Mouse (Mus musculus): ENCODE measurements around the gene Tmem39b. TPM values are rescaled to one million over a fixed set of nuclear protein-coding genes. Genes with fewer than 3 reads are reported as not detected.

The Tmem39b gene
- total RNA-seq, 2 experiments from 2014 or later = 12.8 to 15.2 TPM

DNA sequence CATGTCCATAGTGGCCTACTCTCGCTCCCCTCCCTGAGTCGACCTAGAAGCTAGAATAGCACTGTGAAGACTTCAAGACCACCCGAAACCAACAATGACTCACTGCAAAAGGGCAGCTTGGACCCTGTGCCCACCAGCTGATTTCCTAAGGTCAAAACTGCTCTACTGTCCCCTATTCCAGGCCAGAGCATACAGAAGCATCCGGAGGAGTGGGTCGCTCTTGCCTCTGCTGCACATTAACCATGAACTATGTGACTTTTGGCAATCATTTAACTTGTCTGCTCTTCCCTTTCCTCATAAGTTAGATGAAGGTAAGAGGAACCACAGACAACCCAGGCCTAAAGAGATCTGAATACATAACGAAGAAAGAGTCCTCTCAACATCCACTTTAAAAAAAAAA is 12.1 kb downstream of the Tmem39b start:
- DNase-seq (ENCODE audit: low spot score in 2 of 2) = no peak

DNA sequence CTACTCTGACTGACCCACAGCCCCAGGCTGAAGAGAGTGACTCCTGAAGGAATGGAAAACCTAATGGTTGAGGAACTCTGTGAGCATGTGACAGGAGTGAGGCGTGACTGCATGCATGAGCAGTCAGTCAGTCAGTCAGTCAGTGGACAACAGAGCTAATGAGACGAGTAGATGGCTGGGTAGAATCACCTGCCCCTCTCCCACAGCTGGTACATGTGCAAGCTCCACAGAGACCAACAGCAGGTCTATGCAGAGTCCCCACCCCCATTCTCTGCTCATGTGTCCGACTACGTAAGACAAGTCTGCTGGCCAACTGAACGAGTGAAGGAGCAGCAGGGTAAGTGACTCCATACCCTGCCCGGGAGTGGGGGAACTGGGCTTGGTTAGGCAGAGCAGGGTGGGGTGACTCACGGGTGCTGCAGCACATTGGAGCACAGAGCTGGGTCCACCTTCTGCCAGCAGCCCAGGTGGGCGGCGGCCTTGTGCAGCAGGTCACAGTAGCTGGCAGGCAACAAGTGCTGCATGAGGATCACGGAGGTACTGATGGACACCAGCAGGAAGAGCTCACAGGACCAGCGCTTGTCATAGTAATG is 12.6 kb downstream of the Tmem39b start:
- DNase-seq (ENCODE audit: low spot score in 2 of 2) = no peak

DNA sequence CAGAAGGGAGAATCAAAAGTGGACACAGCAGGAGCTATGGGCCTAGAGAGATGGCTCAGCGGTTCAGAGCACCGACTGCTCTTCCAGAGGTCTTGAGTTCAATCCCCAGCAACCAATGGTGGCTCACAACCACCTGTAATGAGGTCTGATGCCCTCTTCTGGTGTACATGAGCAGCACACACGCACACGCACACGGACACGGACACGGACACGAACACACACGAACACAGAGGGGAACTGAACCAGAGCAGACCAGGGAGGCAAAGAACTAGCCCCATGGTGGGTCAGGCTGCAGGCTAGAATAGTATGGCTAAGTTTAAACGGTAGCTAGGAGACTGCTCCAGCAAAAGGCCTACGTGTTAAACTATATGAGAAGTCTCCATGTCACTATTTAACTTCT is 14.8 kb downstream of the Tmem39b start:
- no peak for DNase-seq (ENCODE audit: low spot score in 2 of 2)

DNA sequence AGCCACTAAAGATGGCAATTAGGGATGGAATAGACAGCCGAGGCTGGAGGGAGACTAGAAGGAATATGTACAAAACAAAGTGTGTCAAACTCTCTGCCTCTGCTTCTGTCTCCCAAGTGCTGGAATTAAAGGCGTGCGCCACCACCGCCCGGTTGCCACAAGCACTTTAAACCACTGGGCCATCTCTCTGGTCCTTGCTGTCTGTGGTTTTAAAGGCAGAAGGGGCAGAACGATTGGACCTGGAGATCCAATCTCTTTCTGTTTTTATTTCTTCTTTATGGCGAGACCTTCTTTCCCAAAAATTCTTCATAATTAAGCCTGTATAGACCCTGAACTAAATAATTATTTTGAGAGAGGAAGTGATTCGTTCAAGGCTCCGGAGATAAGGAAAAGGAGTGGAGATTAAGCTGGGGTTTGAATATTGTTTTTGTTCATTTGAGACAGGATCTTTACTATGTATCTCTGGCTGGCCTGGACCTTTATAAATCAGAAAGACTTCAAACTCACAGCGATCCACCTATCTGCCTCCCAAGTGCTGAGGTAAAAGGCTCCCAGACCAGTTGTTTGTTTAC is 23.7 kb downstream of the Tmem39b start:
- no peak for DNase-seq (ENCODE audit: low spot score in 2 of 2)

DNA sequence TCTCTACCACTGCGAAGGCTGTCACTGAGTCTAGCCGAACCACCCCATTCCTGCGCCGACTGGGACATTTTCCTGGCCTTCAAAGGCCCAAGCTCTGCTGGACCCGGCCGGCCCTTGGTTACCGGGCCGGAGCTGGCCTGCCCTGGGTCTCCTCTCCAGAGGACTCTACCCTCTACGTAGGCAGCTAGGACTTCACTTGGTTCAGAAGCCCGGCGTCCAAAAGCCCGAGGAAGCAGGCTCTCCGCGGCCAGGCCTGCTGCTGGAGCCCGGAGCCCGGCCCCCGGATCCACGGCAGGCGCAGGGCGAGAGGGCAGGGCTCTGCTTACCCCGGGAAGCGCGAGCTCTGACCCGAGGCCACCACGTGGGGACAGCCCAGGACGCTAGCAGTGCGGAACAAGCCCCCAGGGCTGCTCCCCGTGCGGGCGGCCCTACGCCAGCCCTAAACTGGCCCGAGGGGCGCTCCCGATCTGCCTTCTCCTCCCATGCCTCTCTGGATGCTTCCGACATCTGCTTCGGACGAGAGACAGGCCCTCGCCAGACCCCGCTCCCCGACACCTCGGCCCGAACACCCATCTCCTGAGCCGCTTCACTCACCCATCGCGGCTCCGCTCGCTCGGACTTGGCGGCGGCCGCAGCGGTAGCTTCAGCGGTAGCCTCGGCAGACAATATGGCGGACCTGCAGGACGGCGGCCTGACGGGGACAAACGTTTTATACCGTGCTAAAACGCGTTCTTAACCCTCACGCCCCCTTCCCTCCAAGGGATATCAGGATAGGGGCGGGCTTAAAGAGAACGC is 24.4 kb downstream of the Tmem39b start, which contains the start of gene Kpna6:
TSS of gene Kpna6 (minus strand) at position 685 of the 795 bp plus-strand sequence.
- DNase-seq (ENCODE audit: low spot score in 2 of 2) = peak; percentile 93 to 94

DNA sequence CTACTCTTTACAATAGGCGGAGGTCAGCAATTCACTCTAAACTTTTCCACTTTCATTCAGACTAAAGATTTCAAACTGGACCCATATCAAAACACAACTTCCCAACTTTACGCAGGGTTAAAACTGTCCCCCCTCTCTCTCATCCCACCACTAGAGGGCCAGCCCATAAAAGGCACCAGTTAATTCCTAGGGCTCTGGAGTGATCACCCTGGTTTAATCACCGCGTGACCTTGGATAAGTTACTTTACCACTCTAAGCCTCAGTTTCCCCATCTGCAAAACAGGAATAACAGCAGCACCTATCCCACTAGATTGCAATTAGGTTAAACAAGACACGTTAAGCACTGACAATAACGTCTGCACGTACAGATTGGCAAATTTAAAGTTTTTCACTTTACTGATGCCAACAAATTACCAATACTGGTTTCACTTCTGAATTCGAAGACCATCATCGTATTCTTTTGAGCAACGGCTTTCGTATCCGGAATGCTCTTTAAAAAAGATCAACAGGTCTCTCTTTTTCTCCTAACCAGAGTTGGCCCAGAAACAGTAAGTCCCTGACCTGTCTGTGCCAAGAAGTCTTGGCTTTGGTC is 25.1 kb downstream of the Tmem39b start:
- DNase-seq (ENCODE audit: low spot score in 2 of 2) = peak; percentile 22 to 51

DNA sequence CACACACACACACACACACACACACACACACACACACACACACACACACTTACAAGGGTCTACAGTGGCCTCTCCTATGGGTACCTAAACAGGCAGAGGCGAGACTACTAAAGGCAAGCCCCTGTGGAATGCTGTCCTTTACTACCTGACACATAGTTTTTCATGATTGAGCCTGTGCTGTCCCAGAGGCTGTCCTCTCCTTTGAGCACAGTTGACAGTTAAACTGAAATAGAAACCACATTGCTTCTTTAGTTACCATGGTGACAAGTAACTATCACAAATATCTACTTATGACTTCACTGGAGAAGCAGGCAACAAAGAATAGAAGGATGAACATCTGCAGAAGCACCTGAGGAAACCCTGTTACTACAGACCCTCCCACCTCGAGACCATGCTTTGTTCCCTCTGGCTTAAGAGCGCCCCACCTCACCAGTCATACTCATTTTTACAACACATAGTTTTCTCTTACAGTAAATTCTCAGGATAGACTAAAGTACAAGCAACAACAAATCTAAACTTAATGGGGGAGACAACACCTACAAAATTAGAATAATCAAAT is 34.3 kb downstream of the Tmem39b start:
- DNase-seq (ENCODE audit: low spot score in 2 of 2) = no peak

DNA sequence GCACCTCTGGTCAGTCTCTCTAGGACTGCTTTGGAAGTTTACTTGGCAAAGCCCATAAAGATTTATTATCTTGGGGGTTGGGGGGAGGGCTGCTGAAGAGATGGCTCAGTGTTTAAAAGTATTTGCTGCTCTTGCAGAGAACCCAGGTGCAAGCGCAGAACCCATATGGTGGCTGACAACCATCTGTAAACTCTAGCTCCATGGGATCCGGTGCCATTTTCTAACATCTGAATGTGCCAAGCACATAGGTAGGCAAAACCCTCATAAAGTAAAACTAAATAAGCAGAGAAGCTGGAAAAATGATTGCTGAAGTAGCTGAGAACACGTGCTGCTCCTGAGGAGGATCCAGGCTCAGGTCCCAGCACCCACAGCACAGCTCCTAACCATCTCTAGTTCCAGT is 35.1 kb downstream of the Tmem39b start:
- DNase-seq (ENCODE audit: low spot score in 2 of 2) = no peak

DNA sequence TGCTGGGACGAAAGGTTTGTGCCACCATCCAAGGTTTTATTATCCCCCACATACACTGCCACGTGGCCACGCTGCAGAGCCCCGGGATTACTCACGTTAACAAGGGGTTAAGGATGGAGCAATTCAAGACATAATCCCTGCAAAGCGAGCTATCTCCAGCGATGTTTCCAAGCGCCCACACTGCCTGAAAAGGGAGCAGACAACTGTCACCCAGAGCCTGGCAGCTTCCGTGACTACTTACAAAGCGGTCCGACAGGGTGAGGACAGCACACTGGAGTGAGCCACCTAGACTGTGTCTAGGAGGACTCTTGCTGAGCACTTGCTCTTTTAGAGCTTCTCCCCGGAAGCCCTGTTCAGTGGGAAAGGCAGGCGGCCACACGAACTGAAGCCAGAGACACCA is 41.9 kb downstream of the Tmem39b start:
- no peak for DNase-seq (ENCODE audit: low spot score in 2 of 2)

DNA sequence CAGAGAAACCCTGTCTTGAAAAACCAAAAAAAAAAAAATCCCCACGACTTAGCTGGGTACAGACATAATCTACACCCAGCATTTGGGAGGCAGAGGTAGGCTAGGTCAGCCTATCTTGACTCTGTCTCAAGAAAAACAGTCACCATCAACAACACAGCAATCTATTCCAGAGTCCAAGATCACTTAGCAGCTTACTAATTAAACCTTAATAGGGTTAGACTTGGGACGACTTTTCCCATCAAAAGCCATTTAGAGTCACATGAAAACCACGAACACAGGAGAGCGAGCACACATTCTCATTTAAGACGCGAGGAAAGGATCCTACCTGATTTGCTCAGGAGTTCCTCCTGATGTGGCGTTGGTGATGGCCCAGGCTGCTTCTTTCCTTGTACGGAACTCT is 46.3 kb downstream of the Tmem39b start:
- no peak for DNase-seq (ENCODE audit: low spot score in 2 of 2)

DNA sequence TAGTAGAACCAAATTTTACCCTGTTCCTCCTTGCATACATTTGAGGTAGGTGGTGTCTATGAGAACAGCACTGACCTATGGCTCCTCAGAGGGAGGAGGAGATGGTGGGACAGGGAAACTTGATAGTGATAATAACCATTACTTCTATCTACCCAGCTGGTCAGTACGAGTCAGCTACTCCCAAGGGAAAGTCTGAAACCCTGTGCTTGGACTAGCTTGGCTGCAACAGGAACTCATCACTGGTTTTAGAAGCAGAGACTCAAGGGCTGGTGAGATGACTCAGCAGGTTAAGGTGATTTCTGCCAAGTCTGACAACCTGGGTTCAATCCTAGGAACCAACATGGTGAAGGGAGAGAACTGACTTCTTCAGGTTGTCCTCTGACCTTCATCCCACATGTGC is 48.0 kb downstream of the Tmem39b start:
- no peak for DNase-seq (ENCODE audit: low spot score in 2 of 2)

DNA sequence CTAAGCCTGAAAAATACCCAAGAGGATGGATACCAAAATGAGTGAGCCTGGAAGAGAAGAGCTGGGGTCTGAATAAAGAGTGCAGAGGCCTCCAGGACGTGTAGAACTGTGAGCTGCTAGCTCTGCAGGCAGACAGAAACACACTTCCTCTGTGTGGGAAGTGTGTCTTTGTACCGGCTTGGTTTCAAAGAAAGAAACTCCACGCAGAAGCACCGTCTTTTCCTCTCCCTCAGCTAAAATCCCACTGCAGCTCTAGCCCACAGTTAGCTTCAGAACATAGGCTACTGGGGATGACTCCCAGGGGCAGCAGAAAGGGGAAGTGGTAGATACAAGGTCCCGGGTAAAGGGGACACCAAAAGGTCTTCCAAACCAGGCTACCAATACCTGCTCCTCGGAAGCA is 51.4 kb downstream of the Tmem39b start:
- no peak for DNase-seq (ENCODE audit: low spot score in 2 of 2)

DNA sequence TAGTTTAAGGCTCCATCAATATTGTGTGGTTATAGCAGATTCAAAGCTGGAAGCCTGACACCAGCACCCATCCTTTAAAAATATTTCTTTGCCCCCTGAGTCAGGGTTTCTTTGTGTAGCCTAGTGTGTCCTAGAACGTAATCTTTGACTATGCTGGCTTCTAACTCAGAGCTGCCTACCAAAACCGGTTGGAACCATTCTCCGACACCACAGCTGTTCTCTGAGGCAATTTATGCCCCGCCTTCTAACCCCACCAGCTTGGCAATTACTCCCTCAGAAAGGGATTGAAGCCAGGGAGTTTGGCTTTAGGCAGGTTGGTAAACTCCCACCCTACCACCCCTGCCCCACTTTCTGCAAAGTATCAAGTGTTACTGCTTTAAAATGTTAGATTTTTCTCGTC is 54.9 kb downstream of the Tmem39b start:
- no peak for DNase-seq (ENCODE audit: low spot score in 2 of 2)

DNA sequence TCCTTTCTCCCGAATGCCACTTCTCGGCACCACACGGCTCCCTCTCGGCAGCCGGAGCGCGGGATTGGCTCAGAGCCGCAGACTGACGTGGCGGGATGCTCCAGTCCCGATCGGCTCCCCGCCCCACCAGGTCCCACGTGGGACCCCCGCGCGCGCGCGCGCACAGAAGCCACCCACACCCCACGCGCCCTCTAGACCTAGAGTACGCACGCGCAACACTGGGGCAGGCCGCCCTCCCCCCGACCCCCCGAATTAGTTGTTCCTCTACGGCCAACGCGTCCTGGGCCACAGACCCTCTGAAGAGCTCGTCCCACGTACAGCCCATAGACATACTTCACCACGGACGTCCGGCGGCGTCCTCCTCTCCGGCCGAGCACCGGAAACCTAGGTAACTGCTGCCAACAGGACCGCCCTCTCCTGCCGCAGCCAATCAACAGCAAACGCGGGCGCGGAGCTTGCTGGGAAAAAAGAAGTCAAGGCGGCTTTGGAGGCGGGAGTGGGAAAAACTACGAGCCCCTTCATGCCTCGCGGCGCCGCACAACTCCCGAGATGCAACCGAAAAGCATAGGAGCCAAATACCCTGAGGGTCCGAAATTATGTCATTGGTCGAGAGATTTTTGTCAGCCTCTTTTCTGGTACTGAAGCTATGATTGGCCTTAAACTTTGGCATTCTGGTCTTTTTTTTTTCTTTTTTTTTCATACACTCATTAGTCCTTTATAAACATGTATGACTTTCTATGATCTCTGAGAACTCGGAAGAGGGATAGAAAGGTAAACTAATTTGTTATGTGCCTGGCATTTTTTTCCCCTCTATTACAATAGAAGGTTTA is 55.8 kb downstream of the Tmem39b start, which contains the start of gene Txlna:
TSS of gene Txlna (minus strand) at position 428 of the 830 bp plus-strand sequence.
- DNase-seq (ENCODE audit: low spot score in 2 of 2) = peak; percentile 96 to 98

DNA sequence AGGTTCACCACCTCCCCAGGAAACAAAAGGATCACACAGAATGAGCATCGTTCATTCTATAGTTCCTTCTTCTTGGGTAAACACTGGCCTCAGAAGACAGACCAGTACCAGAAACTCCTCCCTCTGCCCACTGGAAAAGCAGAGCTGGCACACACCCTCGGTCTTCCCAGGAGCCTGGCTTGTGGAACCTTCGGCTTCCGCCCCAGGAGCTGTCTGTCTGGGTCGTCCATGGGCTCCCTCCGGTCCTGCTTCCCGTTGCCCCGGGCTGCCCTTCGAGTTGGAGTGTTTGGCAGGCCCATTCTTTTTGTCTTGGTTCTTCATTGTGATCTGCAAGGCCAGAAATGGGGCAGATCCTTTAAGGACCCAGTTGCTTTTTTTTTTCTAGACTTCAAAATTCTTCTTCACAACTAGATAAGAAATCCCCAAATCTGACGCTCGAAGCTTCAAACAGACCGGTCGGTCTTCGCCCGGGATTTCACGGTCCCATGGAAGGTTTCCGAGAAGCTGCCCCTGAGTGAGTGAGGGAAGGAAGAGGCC is 56.5 kb downstream of the Tmem39b start:
- peak in 1 of 2 experiments; percentile 47 for DNase-seq (ENCODE audit: low spot score in 2 of 2)

DNA sequence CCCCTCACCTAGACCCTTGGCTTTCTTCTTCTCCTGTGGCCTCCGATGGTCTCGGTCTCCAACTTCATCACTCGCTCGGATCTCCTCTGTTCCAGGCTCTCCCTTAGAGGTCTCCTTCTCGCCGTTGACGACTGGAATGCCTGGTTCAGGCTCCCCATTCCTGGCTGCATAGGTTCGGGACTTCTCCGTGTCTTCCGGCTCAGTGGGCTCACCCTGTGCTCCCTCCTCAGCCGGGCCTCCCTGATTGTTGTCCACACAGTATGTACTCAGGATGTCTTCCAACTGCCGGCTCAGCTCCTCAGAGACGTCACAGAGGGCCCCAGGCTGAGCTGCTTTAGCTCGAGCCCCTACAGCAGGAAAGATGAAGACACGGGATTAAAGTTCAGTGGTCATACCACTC is 57.4 kb downstream of the Tmem39b start:
- no peak for DNase-seq (ENCODE audit: low spot score in 2 of 2)

DNA sequence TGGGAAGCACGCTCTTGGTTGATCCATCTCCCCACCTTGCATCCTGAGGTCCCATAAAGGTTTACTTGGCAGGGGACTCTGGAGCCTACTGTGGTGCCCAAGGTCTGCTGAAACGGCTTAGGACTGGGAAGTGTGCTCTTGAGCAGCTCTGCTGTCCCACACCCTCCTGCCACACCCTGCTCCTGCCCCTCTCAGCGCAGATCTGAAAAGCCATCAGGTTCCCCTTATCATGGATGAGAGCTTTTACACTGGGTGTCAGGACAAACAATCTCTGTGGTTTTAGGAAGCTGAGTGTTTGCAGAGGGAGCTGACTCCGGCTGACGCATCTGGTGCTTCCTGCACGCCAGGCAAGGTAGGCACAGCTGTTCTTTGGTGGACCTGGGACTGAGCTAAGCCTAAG is 62.8 kb downstream of the Tmem39b start:
- DNase-seq (ENCODE audit: low spot score in 2 of 2) = no peak

DNA sequence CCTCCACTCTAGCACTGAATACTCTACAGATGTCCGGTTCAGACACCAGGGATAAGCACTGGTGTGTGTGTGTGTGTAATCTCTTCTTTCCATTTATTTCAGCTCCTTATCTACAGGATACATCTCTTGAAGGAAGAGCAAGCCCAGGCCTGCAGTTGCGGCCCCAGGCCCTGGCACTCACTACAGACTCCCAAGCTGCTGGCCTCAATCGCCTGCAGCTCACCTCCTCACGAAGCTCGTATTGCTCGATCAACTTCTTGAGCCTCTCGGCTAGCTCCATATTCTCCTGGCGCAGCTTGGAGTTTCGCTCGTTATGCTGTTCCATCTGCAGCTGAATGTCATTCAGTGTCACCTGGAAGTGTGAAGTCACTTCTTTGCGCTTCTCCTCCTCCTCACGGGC is 64.8 kb downstream of the Tmem39b start:
- DNase-seq (ENCODE audit: low spot score in 2 of 2) = no peak

DNA sequence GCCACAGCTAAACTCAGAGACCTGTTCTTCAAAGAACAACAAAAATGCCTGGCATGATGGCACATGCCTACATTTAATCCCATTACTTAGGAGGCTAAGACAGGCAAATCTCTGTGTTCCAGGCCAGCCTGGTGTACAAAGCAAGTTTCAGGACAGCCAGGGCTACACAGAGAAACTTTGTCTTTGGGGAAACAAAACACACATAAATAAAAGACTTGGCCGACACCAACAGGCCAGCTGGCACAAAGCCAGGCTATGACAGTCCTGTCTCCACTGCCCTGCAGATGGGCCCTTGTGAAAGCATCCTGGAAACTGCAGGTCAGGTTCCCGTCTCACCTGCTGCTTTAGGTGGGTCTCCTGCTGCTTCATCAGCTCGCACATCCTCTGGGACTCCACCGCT is 65.7 kb downstream of the Tmem39b start:
- no peak for DNase-seq (ENCODE audit: low spot score in 2 of 2)

Measured in layer of hippocampus, postnatal 14 days (tissue).